Mouse (Mus musculus) 416B (cell line): ENCODE data around the gene Liph.
"Not testable (repeated sequence)": the region's sequence is repeated elsewhere in the genome, so short reads cannot be mapped to it uniquely, and the experiment has no call there.

Source experiments
- DNase-seq: peaks from one replicate; pipeline ENCODE4 v3.0.0; 2011; ENCODE audit warnings: low read depth

Gene Liph

GRCm38 (mm10) chr16:21995304-21995703 lies at the start of gene Liph:
TSS of gene Liph (minus strand) at chr16:21995663.
- DNase-seq: no peak

GRCm38 (mm10) chr16:22043830-22044229 lies 48.4 kb upstream of the Liph start:
- no peak for DNase-seq

DNA sequence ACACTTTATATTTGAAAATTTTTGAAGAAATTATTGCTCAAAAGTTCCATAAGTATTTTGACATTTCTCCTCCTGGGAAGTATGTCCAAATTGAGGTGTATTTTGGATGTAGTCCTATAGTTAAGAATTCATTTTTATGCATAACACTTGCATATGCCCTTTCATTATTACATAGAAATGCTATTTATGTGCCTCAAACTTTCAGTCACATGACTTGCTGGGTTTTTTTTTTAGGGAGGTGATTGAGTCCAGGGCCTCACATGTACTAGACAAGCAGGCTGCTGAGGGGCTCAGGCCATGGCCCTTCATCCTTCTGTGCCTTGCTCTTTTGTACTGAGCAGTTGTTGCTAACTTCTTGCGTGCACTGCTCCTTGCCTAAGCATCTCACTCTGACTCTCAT lies 44.5 kb upstream of the Liph start:
- DNase-seq: no peak

DNA sequence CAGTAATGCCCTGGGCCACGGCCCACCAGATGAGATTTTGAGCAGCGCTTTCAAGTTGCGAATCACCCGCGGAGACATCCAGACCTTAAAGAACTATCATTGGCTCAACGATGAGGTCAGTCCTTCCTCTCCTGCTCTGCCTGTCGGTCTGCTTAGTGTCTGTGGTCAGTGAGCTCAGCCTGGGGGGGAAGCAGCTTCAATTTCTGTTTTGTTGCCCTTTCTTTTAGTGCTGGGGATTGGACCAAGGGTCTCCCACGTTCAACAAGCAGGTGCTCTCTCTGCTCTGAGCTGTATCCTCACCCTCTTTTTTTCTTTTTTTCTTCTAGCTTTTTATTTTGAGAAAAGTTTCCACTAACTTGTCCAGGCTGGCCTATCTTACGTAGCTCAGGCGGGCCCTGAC lies 43.1 kb upstream of the Liph start:
- DNase-seq: peak; percentile 42

- DNase-seq: no peak
Measured at GRCm38 (mm10) chr16:22027474-22027873, 32.0 kb upstream of the Liph start.

DNA sequence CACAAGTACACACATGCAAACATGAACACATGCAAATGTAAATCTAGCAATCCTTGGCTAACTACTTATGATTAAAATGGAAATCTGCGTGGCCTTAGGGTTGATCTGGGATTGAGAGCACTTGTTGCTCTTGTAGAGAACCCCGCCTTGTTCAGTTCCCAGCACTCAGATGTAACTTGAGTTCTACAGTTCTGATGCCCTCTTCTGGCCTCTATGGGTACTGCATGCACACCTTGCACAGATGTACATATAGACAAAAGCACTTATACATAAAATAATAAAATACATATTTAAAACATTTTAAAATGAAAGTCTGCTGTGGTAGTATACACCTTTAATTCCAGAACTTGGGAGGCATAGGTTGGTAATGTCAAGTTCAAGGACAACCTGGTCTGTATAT lies 26.7 kb upstream of the Liph start:
- peak; percentile 24 for DNase-seq

GRCm38 (mm10) chr16:22015569-22015968 lies 20.1 kb upstream of the Liph start:
- no peak for DNase-seq

GRCm38 (mm10) chr16:22009596-22009995 lies 14.1 kb upstream of the Liph start:
- DNase-seq: no peak

GRCm38 (mm10) chr16:22009099-22009584 lies 13.7 kb upstream of the Liph start, which contains the start of gene Senp2:
TSS of gene Senp2 (plus strand) at chr16:22009484.
- DNase-seq: peak; percentile 100

DNA sequence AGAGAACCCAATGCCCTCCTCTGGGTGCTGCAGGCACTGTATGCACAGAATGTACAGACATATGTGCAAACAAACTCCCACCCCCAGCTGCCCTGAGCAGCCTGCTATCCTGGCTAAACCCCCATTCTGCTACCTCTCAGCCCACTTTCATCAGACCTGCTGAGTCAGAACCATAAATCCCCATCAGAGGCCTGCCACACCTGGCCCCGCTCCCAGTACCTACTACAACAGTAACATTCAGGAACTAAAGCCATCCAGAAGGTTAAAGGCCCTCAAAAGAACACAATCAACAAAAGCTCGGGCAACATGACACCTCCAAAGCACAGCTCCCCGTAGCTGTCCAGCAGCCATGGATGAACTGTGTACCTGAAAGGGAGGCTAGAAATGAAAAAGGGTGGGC lies 6.1 kb upstream of the Liph start:
- no peak for DNase-seq

- peak; percentile 11 for DNase-seq
Measured at GRCm38 (mm10) chr16:22001172-22001571, 5.7 kb upstream of the Liph start.

DNA sequence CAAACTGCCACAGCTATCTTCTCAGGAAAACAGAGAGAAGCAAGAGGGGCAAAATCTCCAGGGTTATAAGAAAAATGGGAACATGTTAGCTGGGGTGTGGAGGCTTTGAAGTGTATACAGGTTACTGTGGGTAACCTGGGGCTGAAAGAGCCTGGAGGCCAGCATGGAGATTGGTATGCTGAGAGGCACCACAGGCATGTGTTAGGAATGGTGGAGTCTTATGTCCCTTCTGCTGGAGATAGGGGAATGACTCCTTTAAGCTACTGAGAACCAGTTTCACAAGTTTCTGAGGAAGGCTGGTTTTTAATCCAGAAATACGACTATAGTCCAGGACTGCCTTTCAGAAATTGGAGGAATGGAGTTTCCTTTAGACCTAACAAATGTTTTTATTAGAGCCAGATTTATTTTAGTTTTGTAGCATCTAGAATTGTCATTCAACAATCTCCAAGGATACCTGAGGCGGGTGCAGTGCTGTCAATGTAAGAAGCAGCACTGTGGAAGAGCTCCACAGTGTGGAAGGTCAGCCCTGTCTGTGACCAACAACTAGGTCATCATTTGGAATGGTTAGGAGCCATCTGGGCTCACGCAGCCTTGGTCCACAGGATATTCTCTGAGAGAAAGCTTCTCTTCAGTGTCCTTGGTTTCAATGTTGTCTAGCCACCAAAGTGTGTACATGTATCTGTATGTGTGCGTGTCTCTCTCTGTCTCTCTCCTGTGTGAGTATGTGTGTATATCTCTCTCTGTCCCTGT lies 4.7 kb upstream of the Liph start:
- no peak for DNase-seq

DNA sequence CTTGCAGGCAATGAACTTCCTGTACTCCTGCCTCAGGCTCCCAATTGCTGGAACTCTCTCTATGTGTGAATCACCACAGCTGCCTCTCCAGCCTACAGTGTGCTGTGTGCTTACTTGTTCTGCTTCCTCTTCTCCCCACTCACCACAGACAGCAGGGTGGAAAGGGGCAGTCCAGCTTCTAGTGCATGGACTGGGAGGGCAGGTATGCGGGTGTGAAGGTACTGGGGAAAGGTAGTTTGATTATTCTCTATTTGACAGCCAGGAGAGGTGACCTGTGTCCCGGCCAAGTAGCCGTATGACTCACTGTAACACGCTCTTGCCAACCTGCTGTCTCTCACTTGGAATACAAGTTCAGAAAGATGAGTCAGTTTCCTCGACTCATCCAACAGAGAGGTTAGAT lies 2.6 kb upstream of the Liph start:
- peak; percentile 28 for DNase-seq

GRCm38 (mm10) chr16:21996881-21997641 lies 1.6 kb upstream of the Liph start:
- DNase-seq: no peak

- peak; percentile 19 for DNase-seq
Measured at GRCm38 (mm10) chr16:21996402-21996801, 939 bp upstream of the Liph start.

GRCm38 (mm10) chr16:21991774-21992173 lies 3.7 kb downstream of the Liph start:
- no peak for DNase-seq

DNA sequence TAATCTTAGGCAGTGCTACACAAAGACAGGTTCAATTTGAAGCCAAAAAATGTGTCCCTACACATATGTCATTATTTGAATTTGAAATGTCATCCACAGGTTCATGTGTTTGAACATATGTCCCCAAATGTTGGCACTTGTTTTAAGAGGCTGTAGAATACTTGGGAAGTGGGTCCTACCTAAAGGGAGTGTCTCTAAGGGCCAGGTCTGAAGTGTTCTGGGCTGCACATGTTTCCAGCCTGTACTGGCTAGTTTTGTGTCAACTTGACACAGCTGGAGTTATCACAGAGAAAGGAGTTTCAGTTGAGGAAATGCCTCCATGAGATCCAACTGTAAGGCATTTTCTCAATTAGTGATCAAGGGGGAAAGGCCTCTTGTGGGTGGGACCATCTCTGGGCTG lies 4.6 kb downstream of the Liph start:
- DNase-seq: not testable (repeated sequence)

GRCm38 (mm10) chr16:21987956-21988355 lies 7.5 kb downstream of the Liph start:
- DNase-seq: no peak

DNA sequence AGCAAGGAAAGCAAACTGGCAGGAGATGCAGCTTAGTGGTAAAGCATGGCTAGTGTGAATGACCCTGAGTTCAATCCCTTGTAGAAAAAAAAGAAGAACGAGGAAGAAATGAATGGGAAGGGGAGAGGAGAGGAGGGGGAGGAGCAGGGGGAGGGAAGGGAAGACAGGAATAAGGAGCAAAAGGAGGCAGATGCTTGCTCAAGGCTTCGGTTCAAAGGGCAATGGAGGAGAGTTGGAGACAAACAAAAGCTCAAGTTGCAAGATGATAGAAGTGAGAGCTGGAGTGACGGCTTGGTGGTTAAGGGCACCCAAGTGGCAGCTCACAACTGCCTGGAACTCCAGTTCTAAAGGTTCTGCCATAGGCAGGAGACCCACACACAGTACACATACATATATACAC lies 9.3 kb downstream of the Liph start:
- no peak for DNase-seq

DNA sequence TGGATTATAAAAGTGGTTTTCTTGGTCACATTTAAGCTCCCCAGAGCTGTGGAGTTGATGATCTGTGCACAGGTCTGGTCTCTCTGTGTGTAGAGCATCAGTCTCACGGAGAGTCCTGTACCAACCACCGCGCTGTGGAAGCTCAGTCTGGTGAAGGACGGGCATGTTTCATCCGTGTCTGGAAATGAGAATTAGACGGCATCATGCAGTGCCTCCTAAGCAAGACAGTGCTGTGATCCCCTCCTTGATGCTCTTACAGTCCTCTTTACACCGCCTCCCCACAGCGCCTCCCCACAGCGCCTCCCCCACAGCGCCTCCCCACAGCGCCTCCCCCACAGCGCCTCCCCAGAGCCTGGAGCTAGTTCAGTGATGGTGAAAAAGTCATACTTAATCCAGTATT lies 11.4 kb downstream of the Liph start:
- no peak for DNase-seq

DNA sequence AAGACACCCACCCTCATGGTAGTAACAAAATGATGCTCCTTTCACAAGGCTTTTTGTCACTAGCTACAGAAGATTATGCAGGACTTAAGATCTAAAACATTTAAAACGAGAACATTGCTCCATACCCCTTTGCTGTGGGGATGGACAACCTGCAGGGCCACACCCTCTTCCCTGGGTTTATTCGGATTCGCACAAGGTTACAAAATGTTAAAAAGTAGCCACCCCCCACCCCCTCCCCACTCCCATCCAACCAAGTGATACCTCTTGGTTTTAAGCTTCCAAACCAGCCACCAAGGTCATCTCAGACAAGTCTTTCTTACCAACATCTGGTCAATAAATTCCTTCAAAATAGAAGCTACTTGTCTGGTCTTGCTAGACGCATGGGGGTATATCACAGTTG lies 11.9 kb downstream of the Liph start:
- no peak for DNase-seq

GRCm38 (mm10) chr16:21983146-21983545 lies 12.3 kb downstream of the Liph start:
- DNase-seq: no peak

DNA sequence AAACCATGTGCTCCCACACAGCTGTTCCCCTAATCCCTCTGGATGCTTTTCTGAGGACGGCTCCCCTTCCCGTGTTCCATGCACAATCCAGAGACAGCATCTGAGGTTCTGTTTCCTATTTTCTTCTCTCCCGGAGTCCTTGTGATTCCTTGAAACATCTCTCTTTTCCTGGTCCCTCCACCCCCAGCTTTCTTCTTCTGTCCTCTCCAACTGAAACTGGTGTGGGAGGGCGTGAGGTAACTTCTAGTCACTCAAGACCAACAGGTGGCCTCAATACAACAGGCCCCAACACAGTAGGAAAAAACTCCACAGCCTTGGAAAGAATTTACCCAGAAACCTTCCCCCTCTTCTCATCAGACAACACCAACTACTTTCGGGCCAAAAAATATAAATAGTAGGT lies 18.1 kb downstream of the Liph start:
- no peak for DNase-seq
